Mouse (Mus musculus): ENCODE results near the gene Nxf1. TPM values are rescaled to one million over a fixed set of nuclear protein-coding genes. Genes with fewer than 3 reads are reported as not detected.
"Not testable (repeated sequence)": the region's sequence is repeated elsewhere in the genome, so short reads cannot be mapped to it uniquely, and the experiment has no call there.

The Nxf1 gene
- polyA plus RNA-seq, 1 experiment from 2014 or later, result 93.3 TPM

DNA sequence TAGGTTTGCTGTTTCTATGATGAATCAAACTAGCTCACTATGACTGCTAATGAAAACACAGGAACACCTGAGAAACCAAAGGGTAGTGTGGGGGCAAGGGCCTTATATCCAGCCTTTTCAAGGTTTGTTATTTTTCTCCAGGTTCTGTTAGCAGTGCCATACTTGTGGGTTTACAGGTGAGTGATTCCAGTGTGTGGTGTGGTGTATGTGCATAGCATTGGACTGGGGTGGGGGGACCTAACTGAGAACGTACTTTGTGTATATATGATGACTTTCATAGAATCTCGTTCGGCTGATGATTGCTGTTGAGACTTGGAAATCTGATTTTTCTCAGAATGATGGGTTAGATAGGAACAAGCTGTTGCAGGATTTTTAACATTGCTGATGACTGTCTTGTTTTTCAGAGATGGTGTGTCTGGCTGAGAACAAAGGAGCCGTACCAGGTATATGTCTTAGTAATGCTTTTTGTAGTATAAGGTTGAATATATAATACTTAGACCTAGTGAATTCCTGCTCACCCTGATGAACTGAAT is 31.7 kb upstream of the Nxf1 start:
- ATAC-seq (ENCODE audit: low read depth) (no peak), DNase-seq (no peak)
- no peaks in the 10 kb centered on the region for H3K9me3 ChIP-seq (replicated peaks)
- peak overlapping the region; percentile 86 for H3K9ac ChIP-seq
- no peaks in the 10 kb centered on the region for H3K27me3 ChIP-seq
- peaks cover 32% of the 10 kb centered on the region for H3K36me3 ChIP-seq
- H3K27ac ChIP-seq, result peak overlapping the region; percentile 98
- peak overlapping the region; percentile 85 for H3K4me3 ChIP-seq (replicated peaks)
- peak overlapping the region; percentile 78 for H3K4me2 ChIP-seq
- H3K4me1 ChIP-seq (replicated peaks), result peaks cover 47% of the 10 kb centered on the region
- 27% methylated on average over 4 of the region's 4 CpGs for WGBS (ENCODE audit: insufficient replicate concordance)

- Histone ChIP-seq H3K4me2 (peak overlapping the region; percentile 19; the same call in 1 of the 2 replicates), H3K9me3 (replicated peaks) (no peaks in the 10 kb centered on the region), H3K4me3 (replicated peaks) (peak overlapping the region; percentile 85; the same call in 1 of the 2 replicates), H3K27me3 (no peaks in the 10 kb centered on the region), H3K36me3 (peaks cover 32% of the 10 kb centered on the region), H3K4me1 (replicated peaks) (peaks cover 32% of the 10 kb centered on the region), H3K9ac (peak overlapping the region; percentile 86; the same call in 1 of the 2 replicates), H3K27ac (peak overlapping the region; percentile 98)
- no peak for DNase-seq
- ATAC-seq (ENCODE audit: low read depth), result peak; percentile 4; the same call in 1 of the 2 replicates
- WGBS (ENCODE audit: insufficient replicate concordance), result 11% methylated on average over 3 of the region's 3 CpGs
These were observed 30.1 kb upstream of the Nxf1 start for GRCm38 (mm10) chr19:8726609-8727390.

GRCm38 (mm10) chr19:8727495-8728114 is 29.3 kb upstream of the Nxf1 start:
- Histone ChIP-seq H3K27me3 (peaks cover under 1% of the 10 kb centered on the region; the same call in 1 of the 2 replicates), H3K9me3 (replicated peaks) (no peaks in the 10 kb centered on the region), H3K4me1 (replicated peaks) (peaks cover 27% of the 10 kb centered on the region), H3K9ac (no peak overlapping the region), H3K4me2 (no peak overlapping the region), H3K27ac (peak overlapping the region; percentile 44; the same call in 1 of the 2 replicates), H3K4me3 (replicated peaks) (no peak overlapping the region), H3K36me3 (peaks cover 32% of the 10 kb centered on the region)
- no peak for DNase-seq
- WGBS (ENCODE audit: insufficient replicate concordance), result 8% methylated on average over 5 of the region's 5 CpGs
- ATAC-seq (ENCODE audit: low read depth), result no peak

DNA sequence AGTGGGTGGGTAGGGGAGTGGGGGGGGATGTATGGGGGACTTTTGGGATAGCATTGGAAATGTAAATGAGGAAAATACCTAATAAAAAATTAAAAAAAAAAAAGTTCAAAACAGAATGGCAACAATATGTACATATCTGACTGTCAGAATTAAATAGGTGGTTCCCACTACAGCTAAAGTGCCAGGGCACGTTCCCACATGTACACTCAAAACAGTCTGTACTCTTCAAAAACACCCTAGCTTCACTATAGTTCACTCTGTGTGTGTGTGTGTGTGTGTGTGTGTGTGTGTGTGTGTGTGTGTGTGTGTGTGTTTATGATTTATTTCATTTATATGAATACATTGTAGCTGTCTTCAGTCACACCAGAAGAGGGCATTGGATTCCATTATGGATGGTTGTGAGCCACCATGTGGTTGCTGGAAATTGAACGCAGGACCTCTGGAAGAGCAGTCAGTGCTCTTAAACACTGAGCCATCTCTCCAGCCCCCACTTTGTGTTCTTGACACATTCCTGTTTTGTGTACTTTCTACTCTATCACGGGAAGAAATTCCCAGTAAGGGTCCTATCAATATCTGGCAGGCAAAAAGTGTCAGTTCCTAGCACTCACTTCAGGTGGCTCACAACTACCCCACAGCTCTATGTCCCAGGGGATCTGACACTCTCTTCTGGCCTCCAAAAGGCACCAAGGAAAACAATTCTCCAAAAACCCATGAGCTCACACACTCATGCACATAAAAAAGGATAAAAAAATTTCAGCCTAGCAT is 28.4 kb upstream of the Nxf1 start:
- H3K9me3 ChIP-seq (replicated peaks); ATAC-seq (ENCODE audit: low read depth); H3K4me3 ChIP-seq (replicated peaks); DNase-seq; H3K27me3 ChIP-seq; H3K4me2 ChIP-seq; H3K9ac ChIP-seq: not testable (repeated sequence)
- WGBS (ENCODE audit: insufficient replicate concordance), result 46% methylated on average over 3 of the region's 3 CpGs
- Histone ChIP-seq H3K27ac (0 out of 2 replicates have a peak overlapping the region, but pooled peaks have one; percentile 18), H3K4me1 (replicated peaks) (peaks cover 27% of the 10 kb centered on the region), H3K36me3 (peaks cover 32% of the 10 kb centered on the region)

DNA sequence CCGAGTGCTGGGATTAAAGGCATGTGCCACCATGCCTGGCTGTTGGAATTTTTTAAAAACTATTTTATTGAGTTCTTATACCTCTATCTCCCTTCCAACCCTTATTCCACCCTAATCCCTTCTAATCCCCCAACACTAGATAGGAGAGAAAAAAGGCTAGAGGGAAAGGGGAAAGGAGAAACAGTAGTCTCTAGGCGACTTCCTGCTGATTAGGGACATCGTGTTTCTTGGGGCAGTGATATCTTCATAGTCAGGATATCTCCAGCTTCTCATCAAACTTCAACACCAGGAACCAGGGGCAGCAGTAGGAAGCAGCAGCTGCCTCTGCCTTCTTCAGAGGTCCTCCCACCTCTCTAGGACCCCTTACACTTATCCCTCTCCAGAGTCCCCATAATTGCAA is 22.5 kb upstream of the Nxf1 start:
- H3K9me3 ChIP-seq (replicated peaks), result no peaks in the 10 kb centered on the region
- 33% methylated on average over 3 of the region's 3 CpGs for WGBS (ENCODE audit: insufficient replicate concordance)
- no peak overlapping the region for H3K27ac ChIP-seq
- H3K4me2 ChIP-seq, result no peak overlapping the region
- H3K36me3 ChIP-seq, result peaks cover 24% of the 10 kb centered on the region
- H3K27me3 ChIP-seq, result peaks cover 3% of the 10 kb centered on the region; the same call in 1 of the 2 replicates
- DNase-seq (no peak), ATAC-seq (ENCODE audit: low read depth) (no peak)
- H3K4me1 ChIP-seq (replicated peaks), result peaks cover 27% of the 10 kb centered on the region
- no peak overlapping the region for H3K4me3 ChIP-seq (replicated peaks)
- H3K9ac ChIP-seq, result no peak overlapping the region; the same call in 1 of the 2 replicates

GRCm38 (mm10) chr19:8735389-8736159 is 21.3 kb upstream of the Nxf1 start, which contains the start of gene Wdr74:
Gene Wdr74 (plus strand): TSS chr19:8735827.
- no peaks in the 10 kb centered on the region for H3K9me3 ChIP-seq (replicated peaks)
- H3K36me3 ChIP-seq, result peaks cover 36% of the 10 kb centered on the region
- peaks cover 3% of the 10 kb centered on the region; the same call in 1 of the 2 replicates for H3K27me3 ChIP-seq
- DNase-seq (peak; percentile 80), ATAC-seq (ENCODE audit: low read depth) (peak; percentile 88)
- H3K4me1 ChIP-seq (replicated peaks), result peaks cover 37% of the 10 kb centered on the region
- peak within 1 kb of the TSS; percentile 93 for H3K4me3 ChIP-seq (replicated peaks)
- peak within 1 kb of the TSS; percentile 80 for H3K27ac ChIP-seq
- under 1% methylated on average over 32 of the region's 32 CpGs for WGBS (ENCODE audit: insufficient replicate concordance)
- peak within 1 kb of the TSS; percentile 92 for H3K4me2 ChIP-seq
- peak within 1 kb of the TSS; percentile 85 for H3K9ac ChIP-seq

- Histone ChIP-seq H3K9ac (peak overlapping the region; percentile 85), H3K36me3 (peaks cover 40% of the 10 kb centered on the region), H3K27me3 (peaks cover 3% of the 10 kb centered on the region; the same call in 1 of the 2 replicates), H3K4me1 (replicated peaks) (peaks cover 43% of the 10 kb centered on the region), H3K27ac (peak overlapping the region; percentile 80), H3K4me3 (replicated peaks) (peak overlapping the region; percentile 93), H3K9me3 (replicated peaks) (no peaks in the 10 kb centered on the region), H3K4me2 (peak overlapping the region; percentile 92)
- ATAC-seq (ENCODE audit: low read depth), result peak; percentile 47
- DNase-seq, result no peak
- 1% methylated on average over 11 of the region's 11 CpGs for WGBS (ENCODE audit: insufficient replicate concordance)
These were observed 20.8 kb upstream of the Nxf1 start for GRCm38 (mm10) chr19:8736160-8736467.

- peaks cover 60% of the 10 kb centered on the region for H3K4me1 ChIP-seq (replicated peaks)
- H3K27me3 ChIP-seq, result no peaks in the 10 kb centered on the region
- no peak for DNase-seq
- no peak overlapping the region for H3K4me3 ChIP-seq (replicated peaks)
- ATAC-seq (ENCODE audit: low read depth), result no peak
- no peaks in the 10 kb centered on the region for H3K9me3 ChIP-seq (replicated peaks)
- 82% methylated on average over 7 of the region's 7 CpGs for WGBS (ENCODE audit: insufficient replicate concordance)
- H3K9ac ChIP-seq, result no peak overlapping the region
- H3K27ac ChIP-seq, result no peak overlapping the region
- peaks cover 53% of the 10 kb centered on the region for H3K36me3 ChIP-seq
- no peak overlapping the region for H3K4me2 ChIP-seq
These were observed 18.0 kb upstream of the Nxf1 start for GRCm38 (mm10) chr19:8738911-8739310.

GRCm38 (mm10) chr19:8739646-8740045 is 17.2 kb upstream of the Nxf1 start:
- H3K4me1 ChIP-seq (replicated peaks), result peaks cover 57% of the 10 kb centered on the region
- no peak for ATAC-seq (ENCODE audit: low read depth)
- DNase-seq, result no peak
- no peaks in the 10 kb centered on the region for H3K9me3 ChIP-seq (replicated peaks)
- no peaks in the 10 kb centered on the region for H3K27me3 ChIP-seq
- H3K9ac ChIP-seq, result no peak overlapping the region
- H3K4me3 ChIP-seq (replicated peaks), result no peak overlapping the region
- H3K27ac ChIP-seq, result no peak overlapping the region
- no peak overlapping the region for H3K4me2 ChIP-seq
- peaks cover 59% of the 10 kb centered on the region for H3K36me3 ChIP-seq
- WGBS (ENCODE audit: insufficient replicate concordance), result 80% methylated on average over 6 of the region's 6 CpGs

- no peaks in the 10 kb centered on the region for H3K9me3 ChIP-seq (replicated peaks)
- peaks cover 50% of the 10 kb centered on the region for H3K4me1 ChIP-seq (replicated peaks)
- no peak for ATAC-seq (ENCODE audit: low read depth)
- H3K4me3 ChIP-seq (replicated peaks), result peak within 1 kb of the TSS; percentile 72
- H3K36me3 ChIP-seq, result peaks cover 69% of the 10 kb centered on the region
- H3K27ac ChIP-seq, result peak within 1 kb of the TSS; percentile 89
- 74% methylated on average over 14 of the region's 14 CpGs for WGBS (ENCODE audit: insufficient replicate concordance)
- peak within 1 kb of the TSS; percentile 84 for H3K9ac ChIP-seq
- H3K27me3 ChIP-seq, result no peaks in the 10 kb centered on the region
- no peak for DNase-seq
- H3K4me2 ChIP-seq, result peak within 1 kb of the TSS; percentile 84
These were observed 16.3 kb upstream of the Nxf1 start, which contains the start of gene 1700092M07Rik for GRCm38 (mm10) chr19:8740603-8741002. Gene 1700092M07Rik (plus strand): TSS chr19:8740718.
